Mouse (Mus musculus) left cerebral cortex, adult 2 months (tissue): ENCODE data around the gene Hnrnph3. TPM values are rescaled to one million over a fixed set of nuclear protein-coding genes. Genes with fewer than 3 reads are reported as not detected.

Experiments
- DNase-seq, 2 experiments: peaks; one replicate each; pipeline ENCODE4 v3.0.0; 2021 to 2022; ENCODE audit warnings: low spot score in 2 of 2, mixed read lengths in 1 of 2; ENCODE audit errors: extremely low spot score in 1 of 2
- H3K27ac ChIP-seq: fragments of 200-600 bp; 2 replicates; pipeline ENCODE4 v1.8.1; 2022
- H3K4me3 ChIP-seq: fragments of 200-600 bp; 2 replicates; pipeline ENCODE4 v1.8.1; 2022
- CTCF ChIP-seq: fragments of 200-600 bp; IDR thresholded peaks from 2 replicates; pipeline ENCODE4 v1.8.1; 2022; ENCODE audit warnings: antibody characterized with exemption, mild to moderate bottlenecking, moderate library complexity
- intact Hi-C: fragments of 180-260 bp; cut with DNase I; formaldehyde crosslinking; loops from one replicate; pipeline ENCODE4 v1.15.1; 2025
- total RNA-seq, 2 experiments: library from RNA; stranded (reverse); gene quantifications; 2 replicates each; pipeline ENCODE4 v1.2.3; 2021

Gene Hnrnph3
- total RNA-seq, 2 experiments from 2014 or later = 51.7 to 56.9 TPM

GRCm38 (mm10) chr10:63053007-63053406 is 29.0 kb upstream of the Hnrnph3 start:
- intact Hi-C loops = no loop called here
- no peak for TF ChIP-seq CTCF
- DNase-seq = no peak
- Histone ChIP-seq H3K4me3 (no peak overlapping the region), H3K27ac (no peak overlapping the region)

DNA sequence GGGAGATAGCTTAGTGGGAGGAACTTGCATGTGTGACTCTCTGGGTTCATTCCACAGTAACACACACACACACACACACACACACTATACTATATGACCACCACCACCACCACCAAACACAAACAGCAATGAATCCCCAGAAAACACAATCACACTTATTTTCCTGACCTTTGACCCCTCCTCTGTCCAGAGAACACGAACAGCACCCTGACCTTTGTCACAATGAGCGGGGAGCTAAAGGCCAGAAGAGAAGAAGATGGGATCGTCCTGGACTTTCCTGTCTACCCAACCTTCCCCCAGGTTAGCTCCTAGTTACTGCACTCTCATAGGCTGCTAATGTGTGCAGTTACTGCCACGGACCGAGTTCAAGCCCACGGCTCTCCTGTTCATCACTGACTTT is 28.0 kb upstream of the Hnrnph3 start:
- Histone ChIP-seq H3K4me3 (no peak overlapping the region), H3K27ac (no peak overlapping the region)
- intact Hi-C loops = no loop called here
- DNase-seq = no peak
- no peak for TF ChIP-seq CTCF

DNA sequence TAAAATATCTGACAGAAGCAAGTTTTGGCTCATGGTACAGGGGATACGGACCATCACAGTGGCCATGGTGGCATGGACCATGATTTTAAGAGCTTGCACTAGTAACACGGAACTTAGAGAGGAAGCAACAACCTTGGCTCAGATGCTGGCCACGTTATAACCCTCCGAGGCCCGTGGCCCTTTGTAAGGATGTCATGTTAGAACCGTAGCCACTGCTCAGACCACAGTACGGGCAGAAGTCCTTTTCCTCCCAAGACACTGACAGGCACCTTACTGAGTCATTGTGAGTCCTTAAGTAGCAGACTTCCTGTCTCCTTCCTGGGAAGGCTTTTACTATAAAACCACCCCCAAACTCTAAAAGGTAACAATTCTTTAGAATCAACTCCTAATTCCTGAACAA is 27.2 kb upstream of the Hnrnph3 start:
- intact Hi-C loops = no loop called here
- H3K4me3 ChIP-seq = no peak overlapping the region
- no peak for DNase-seq
- no peak overlapping the region for H3K27ac ChIP-seq
- no peak for TF ChIP-seq CTCF

GRCm38 (mm10) chr10:63049106-63049505 is 25.1 kb upstream of the Hnrnph3 start:
- H3K27ac ChIP-seq = no peak overlapping the region
- no peak for TF ChIP-seq CTCF
- no peak overlapping the region for H3K4me3 ChIP-seq
- no peak for DNase-seq
- intact Hi-C loops = no loop called here

DNA sequence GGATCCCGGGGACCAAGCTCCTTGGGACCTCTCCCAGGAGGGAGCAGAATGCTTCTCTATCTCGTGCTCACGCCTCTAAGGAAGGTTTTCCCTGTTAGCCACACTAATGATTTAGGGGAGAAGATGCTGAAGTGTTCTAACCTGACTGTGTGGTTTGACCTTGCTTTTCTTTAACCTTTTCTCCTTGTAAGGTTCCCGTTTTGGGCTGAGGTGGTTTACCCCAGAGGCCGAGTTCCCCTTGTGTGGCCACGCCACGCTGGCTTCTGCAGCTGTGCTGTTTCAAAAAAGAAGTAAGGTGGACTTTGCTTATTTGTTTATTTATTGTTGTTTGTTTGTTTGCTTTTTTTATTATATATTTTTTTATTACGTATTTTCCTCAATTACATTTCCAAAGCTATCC is 23.7 kb upstream of the Hnrnph3 start:
- no peak for DNase-seq
- intact Hi-C loops = no loop called here
- H3K27ac ChIP-seq = no peak overlapping the region
- no peak for TF ChIP-seq CTCF
- no peak overlapping the region for H3K4me3 ChIP-seq

GRCm38 (mm10) chr10:63043154-63043553 is 19.1 kb upstream of the Hnrnph3 start:
- intact Hi-C loops = no loop called here
- no peak overlapping the region for H3K27ac ChIP-seq
- TF ChIP-seq CTCF = peak; percentile 52
- H3K4me3 ChIP-seq = no peak overlapping the region
- DNase-seq = no peak

GRCm38 (mm10) chr10:63039867-63040628 is 16.0 kb upstream of the Hnrnph3 start:
- DNase-seq = no peak
- H3K27ac ChIP-seq = no peak overlapping the region
- no peak for TF ChIP-seq CTCF
- intact Hi-C loops = no loop called here
- no peak overlapping the region for H3K4me3 ChIP-seq

GRCm38 (mm10) chr10:63038571-63039320 is 14.7 kb upstream of the Hnrnph3 start:
- Histone ChIP-seq H3K27ac (no peak overlapping the region), H3K4me3 (no peak overlapping the region)
- intact Hi-C loops = no loop called here
- no peak for TF ChIP-seq CTCF
- DNase-seq = no peak

GRCm38 (mm10) chr10:63032956-63033355 is 8.9 kb upstream of the Hnrnph3 start:
- intact Hi-C loops = no loop called here
- Histone ChIP-seq H3K27ac (no peak overlapping the region), H3K4me3 (no peak overlapping the region)
- DNase-seq = no peak
- TF ChIP-seq CTCF = no peak

- intact Hi-C loops = no loop called here
- Histone ChIP-seq H3K4me3 (no peak overlapping the region), H3K27ac (no peak overlapping the region)
- TF ChIP-seq CTCF = no peak
- DNase-seq = no peak
Observed at GRCm38 (mm10) chr10:63032267-63032666, 8.2 kb upstream of the Hnrnph3 start.

GRCm38 (mm10) chr10:63028396-63028795 is 4.4 kb upstream of the Hnrnph3 start:
- no peak for TF ChIP-seq CTCF
- Histone ChIP-seq H3K4me3 (no peak overlapping the region), H3K27ac (no peak overlapping the region)
- intact Hi-C loops = loop anchor here (10.0 kb wide), 3 partner anchors 86 to 356 kb away; partner anchors contain the start of genes Dnajc12, Herc4 and Sirt1
- no peak for DNase-seq

DNA sequence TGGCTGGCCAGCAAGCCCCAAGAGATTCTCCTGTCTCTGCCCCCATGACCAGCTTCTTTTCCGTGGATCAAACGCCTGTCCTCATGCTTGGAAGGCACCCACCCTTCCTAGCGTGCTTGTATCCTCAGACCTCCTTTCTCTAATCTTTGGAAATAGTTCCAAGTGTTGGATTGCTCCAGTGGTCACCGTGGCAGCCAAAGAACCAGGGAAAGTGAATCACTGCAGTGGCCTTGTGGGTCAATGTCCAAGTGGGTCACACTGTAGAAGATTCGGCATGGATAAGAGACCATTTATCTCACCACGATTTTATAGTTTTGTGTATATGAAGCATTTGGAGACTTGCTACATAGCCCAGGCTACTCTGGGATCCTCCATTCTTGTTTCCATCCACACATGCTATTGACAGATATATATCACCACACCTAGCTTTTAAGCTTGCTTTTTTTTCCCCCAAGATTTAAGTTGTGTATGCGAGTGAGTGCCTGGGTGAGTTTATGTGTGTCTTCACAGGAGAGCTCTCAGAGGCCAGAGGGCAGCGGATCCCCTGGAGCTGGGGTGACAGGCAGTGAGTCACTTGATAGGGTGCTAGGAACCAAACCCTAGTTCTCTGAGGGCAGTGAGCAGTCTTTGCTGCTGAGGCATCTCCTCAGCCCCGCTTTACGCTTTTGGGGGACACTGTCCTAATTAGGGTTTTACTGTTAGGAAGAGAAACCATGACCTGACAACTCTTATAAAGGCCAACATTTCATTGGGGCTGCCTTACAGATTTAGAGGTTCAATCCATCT is 3.6 kb upstream of the Hnrnph3 start:
- no peak overlapping the region for H3K4me3 ChIP-seq
- no peak overlapping the region for H3K27ac ChIP-seq
- TF ChIP-seq CTCF = no peak
- no peak for DNase-seq
- intact Hi-C loops = loop anchor here (10.0 kb wide), 3 partner anchors 87 to 357 kb away; partner anchors contain the start of genes Dnajc12, Herc4 and Sirt1
